Mouse (Mus musculus): Measurements from ENCODE around the gene Klk4.

DNA sequence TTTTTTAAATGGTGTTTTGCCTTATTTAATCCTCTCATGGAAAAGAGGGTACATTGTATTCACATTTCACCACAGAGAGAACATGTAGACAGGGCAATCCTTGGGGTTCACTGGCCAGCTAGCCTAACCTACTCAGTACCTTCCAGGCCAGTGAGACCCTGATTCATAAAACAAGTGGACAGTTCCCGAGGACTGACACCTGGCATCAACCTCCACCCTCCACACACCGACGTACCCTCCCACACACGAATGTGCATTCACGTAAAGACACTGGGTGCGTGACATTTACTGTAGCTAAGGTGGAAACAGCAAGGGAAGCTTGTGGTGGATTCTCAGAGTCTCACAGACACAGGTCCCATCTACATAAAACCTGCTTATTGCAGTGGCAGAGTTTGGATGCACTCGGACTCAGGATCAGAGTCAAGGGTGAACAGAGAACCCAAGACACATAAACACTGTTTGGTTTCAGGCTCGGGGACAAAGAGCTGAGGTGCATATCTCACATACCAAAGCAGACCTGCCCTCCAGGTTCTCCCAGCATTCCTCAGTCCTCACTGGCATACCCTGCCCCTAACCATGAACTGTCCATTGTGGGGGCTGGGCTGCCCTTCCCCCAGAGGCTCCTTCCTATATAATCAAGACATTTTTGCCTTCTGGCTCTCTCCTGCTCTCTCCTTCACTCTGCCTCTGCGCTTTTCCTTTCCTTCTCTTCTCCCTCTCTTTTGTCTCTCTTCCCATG lies 26.1 kb upstream of the Klk4 start:
- no peak for TF ChIP-seq CTCF (IDR thresholded peaks at IDR 0.05)
- no peak for TF ChIP-seq EP300 (IDR thresholded peaks at IDR 0.05)

Data from lung, postnatal 0 days (tissue).